Mouse (Mus musculus): Measurements from ENCODE around the gene Tigd2. TPM values are rescaled to one million over a fixed set of nuclear protein-coding genes. Genes with fewer than 3 reads are reported as not detected.
"Not testable (repeated sequence)": the region's sequence is repeated elsewhere in the genome, so short reads cannot be mapped to it uniquely, and the experiment has no call there.

The Tigd2 gene
- polyA plus RNA-seq, 1 experiment from 2014 or later, result 11.2 TPM

DNA sequence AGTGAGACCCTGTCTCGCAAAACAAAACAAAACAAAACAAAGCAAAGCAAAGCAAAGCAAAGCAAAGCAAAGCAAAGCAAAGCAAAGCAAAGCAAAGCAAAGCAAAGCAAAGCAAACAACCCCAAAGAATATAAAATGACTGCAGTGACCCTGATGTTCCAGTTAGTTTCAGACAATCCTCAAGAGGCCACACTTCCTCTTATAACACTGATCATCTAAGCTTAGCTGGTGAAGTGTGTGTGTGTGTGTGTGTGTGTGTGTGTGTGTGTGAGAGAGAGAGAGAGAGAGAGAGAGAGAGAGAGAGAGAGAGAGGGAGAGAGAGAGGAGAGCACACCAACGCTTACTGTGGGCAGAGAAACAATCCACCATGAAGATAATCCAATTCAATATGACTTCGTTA, 14.2 kb upstream of the Tigd2 start:
- not testable (repeated sequence) for H3K4me2 ChIP-seq; H3K9ac ChIP-seq (replicated peaks); H3K4me3 ChIP-seq (replicated peaks); ATAC-seq (ENCODE audit: insufficient number of reproducible peaks, insufficient read depth, low FRiP score, low TSS enrichment, low read depth); H3K27ac ChIP-seq; H3K27me3 ChIP-seq; H3K9me3 ChIP-seq; H3K4me1 ChIP-seq (replicated peaks); H3K36me3 ChIP-seq
- WGBS, result 83% methylated on average over 3 of the region's 3 CpGs

GRCm38 (mm10) chr6:59195849-59196635, 12.6 kb upstream of the Tigd2 start:
- no peak overlapping the region for H3K27ac ChIP-seq
- no peak overlapping the region for H3K4me3 ChIP-seq (replicated peaks)
- no peaks in the 10 kb centered on the region for H3K36me3 ChIP-seq
- no peaks in the 10 kb centered on the region for H3K4me1 ChIP-seq (replicated peaks)
- WGBS, result 76% methylated on average over 2 of the region's 2 CpGs
- H3K9me3 ChIP-seq, result no peaks in the 10 kb centered on the region
- H3K4me2 ChIP-seq, result no peak overlapping the region
- no peak for ATAC-seq (ENCODE audit: insufficient number of reproducible peaks, insufficient read depth, low FRiP score, low TSS enrichment, low read depth)
- H3K9ac ChIP-seq (replicated peaks), result no peak overlapping the region
- no peaks in the 10 kb centered on the region for H3K27me3 ChIP-seq

DNA sequence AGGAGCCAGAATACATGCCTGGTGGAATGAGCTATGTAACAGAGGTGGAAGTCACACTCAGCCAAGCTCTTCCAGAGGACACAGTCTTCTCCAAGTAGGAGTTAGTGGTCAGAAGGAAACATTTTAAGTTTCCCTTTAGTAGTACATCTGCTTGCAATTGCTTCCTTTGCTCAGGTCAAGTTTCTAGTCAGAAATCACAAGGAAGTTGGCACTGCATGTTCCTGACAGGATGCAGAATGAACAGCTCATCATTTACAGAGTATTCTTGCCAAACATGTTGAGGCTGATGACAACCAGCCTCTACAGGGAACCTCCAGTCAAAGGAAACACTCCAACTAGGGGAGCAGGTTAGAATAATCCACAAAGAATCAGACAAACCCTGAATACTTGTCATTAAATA, 11.9 kb upstream of the Tigd2 start:
- no peaks in the 10 kb centered on the region for H3K36me3 ChIP-seq
- no peaks in the 10 kb centered on the region for H3K27me3 ChIP-seq
- ATAC-seq (ENCODE audit: insufficient number of reproducible peaks, insufficient read depth, low FRiP score, low TSS enrichment, low read depth), result no peak
- no peaks in the 10 kb centered on the region for H3K9me3 ChIP-seq
- no peak overlapping the region for H3K27ac ChIP-seq
- H3K4me1 ChIP-seq (replicated peaks), result no peaks in the 10 kb centered on the region
- no peak overlapping the region for H3K4me3 ChIP-seq (replicated peaks)
- H3K9ac ChIP-seq (replicated peaks), result no peak overlapping the region
- no peak overlapping the region for H3K4me2 ChIP-seq

DNA sequence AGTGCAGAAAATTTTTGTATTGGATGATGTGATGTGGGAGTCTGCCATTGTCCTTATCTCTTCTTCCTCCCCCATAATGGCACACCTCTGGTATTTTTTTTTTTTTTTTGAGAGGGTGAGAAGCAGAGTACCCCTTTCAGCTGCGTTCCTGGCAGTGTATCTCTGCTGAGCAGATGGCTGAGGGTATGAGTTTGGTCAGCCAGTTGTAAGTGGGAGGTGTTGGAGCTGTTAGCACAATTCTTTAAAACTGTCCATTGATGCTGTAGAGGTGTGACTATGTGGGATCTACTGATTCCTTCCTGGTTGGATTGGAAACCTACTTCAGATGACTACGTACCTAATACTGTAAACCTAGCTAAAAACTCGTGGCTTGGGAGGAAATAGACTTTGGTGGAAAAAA, 10.3 kb upstream of the Tigd2 start:
- Histone ChIP-seq H3K9ac (replicated peaks) (no peak overlapping the region), H3K36me3 (no peaks in the 10 kb centered on the region), H3K4me1 (replicated peaks) (no peaks in the 10 kb centered on the region), H3K4me3 (replicated peaks) (no peak overlapping the region), H3K9me3 (no peaks in the 10 kb centered on the region), H3K27me3 (no peaks in the 10 kb centered on the region), H3K4me2 (no peak overlapping the region), H3K27ac (no peak overlapping the region)
- no peak for ATAC-seq (ENCODE audit: insufficient number of reproducible peaks, insufficient read depth, low FRiP score, low TSS enrichment, low read depth)
- WGBS, result 63% methylated on average over 3 of the region's 3 CpGs

GRCm38 (mm10) chr6:59199021-59199420, 9.6 kb upstream of the Tigd2 start:
- Histone ChIP-seq H3K9ac (replicated peaks) (no peak overlapping the region), H3K36me3 (no peaks in the 10 kb centered on the region), H3K27me3 (no peaks in the 10 kb centered on the region), H3K4me3 (replicated peaks) (no peak overlapping the region), H3K27ac (no peak overlapping the region), H3K4me2 (no peak overlapping the region), H3K4me1 (replicated peaks) (no peaks in the 10 kb centered on the region), H3K9me3 (no peaks in the 10 kb centered on the region)
- no peak for ATAC-seq (ENCODE audit: insufficient number of reproducible peaks, insufficient read depth, low FRiP score, low TSS enrichment, low read depth)
- 82% methylated on average over 2 of the region's 2 CpGs for WGBS

DNA sequence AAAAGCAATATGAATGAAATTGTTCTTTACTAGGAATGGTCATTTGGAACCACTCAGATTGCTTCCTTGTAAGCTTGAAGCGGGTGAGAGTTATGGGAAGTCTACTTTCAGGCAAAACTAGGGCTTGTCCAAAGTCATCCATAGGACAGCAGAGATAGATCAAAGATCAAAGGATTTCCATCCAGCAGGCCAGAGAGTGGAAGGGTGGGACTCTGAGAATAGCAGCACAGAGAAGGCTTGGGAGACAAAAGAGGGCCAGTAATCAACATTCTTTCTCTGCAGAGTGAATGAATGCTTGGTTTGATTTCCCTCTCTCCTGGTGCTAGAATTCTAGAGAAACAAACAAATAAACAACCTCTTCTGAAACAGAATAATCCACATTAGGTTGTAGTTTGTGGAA, 1.1 kb upstream of the Tigd2 start:
- Histone ChIP-seq H3K4me3 (replicated peaks) (no peak overlapping the region), H3K4me2 (no peak overlapping the region), H3K27me3 (no peaks in the 10 kb centered on the region), H3K4me1 (replicated peaks) (peaks cover 7% of the 10 kb centered on the region; the same call in 1 of the 2 replicates), H3K9me3 (0 out of 2 replicates have a peak, but pooled peaks cover 3% of the 10 kb centered on the region), H3K36me3 (peaks cover 12% of the 10 kb centered on the region; the same call in 1 of the 2 replicates), H3K27ac (no peak overlapping the region), H3K9ac (replicated peaks) (no peak overlapping the region)
- ATAC-seq (ENCODE audit: insufficient number of reproducible peaks, insufficient read depth, low FRiP score, low TSS enrichment, low read depth), result no peak
- 94% methylated on average over 1 of the region's 1 CpGs for WGBS

- Histone ChIP-seq H3K4me1 (replicated peaks) (peaks cover 7% of the 10 kb centered on the region; the same call in 1 of the 2 replicates), H3K27me3 (no peaks in the 10 kb centered on the region), H3K9me3 (0 out of 2 replicates have a peak, but pooled peaks cover 3% of the 10 kb centered on the region), H3K4me3 (replicated peaks) (peak overlapping the region; percentile 72), H3K36me3 (peaks cover 12% of the 10 kb centered on the region; the same call in 1 of the 2 replicates), H3K27ac (peak overlapping the region; percentile 80; the same call in 1 of the 2 replicates), H3K4me2 (peak overlapping the region; percentile 64), H3K9ac (replicated peaks) (peak overlapping the region; percentile 85)
- ATAC-seq (ENCODE audit: insufficient number of reproducible peaks, insufficient read depth, low FRiP score, low TSS enrichment, low read depth), result peak; percentile 81; the same call in 1 of the 2 replicates
- 44% methylated on average over 5 of the region's 5 CpGs for WGBS
These were observed 633 bp downstream of the Tigd2 start for GRCm38 (mm10) chr6:59209299-59209707.

DNA sequence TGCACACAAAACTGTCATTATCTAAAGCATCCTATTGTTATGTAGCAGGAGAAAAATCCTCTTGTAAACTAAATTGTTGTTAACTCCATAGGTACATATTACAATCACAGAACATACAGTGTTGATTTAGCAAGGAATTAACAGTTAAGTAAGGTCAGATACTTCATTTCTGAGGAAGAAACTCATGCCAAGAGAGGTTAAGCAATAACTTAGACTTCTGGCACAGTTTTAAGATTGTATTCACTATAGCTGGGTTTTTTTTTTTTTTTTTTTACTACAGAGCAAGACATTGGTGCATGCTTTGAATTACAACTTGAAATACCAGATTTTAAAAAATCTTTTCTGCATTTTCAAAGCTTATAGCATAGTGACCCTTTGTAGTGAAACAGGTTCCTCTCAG, 24.5 kb downstream of the Tigd2 start:
- H3K4me1 ChIP-seq (replicated peaks), result no peaks in the 10 kb centered on the region

DNA sequence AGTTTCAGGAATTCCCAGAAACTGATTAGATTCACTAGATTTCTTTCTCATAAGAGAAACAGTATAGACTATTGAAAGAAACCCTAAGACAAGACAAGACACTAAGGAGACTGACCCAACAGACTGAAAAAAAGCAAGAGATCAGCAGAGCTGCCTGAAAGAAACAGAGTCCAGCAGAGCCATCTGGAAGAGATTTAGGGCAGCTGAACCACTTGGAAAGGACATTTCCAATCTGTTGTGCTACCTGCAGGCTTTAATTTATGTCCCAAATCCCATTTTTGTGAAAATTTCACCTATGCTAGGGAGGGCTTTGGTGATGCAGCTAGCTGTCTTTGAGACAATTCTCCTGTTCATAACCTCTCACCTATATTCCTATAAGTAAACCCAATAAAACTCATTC, 25.0 kb downstream of the Tigd2 start:
- no peak overlapping the region for H3K9ac ChIP-seq (replicated peaks)
- H3K4me3 ChIP-seq (replicated peaks), result no peak overlapping the region
- H3K36me3 ChIP-seq, result no peaks in the 10 kb centered on the region
- H3K4me2 ChIP-seq, result no peak overlapping the region
- H3K4me1 ChIP-seq (replicated peaks), result no peaks in the 10 kb centered on the region
- H3K27me3 ChIP-seq, result no peaks in the 10 kb centered on the region
- ATAC-seq (ENCODE audit: insufficient number of reproducible peaks, insufficient read depth, low FRiP score, low TSS enrichment, low read depth), result no peak
- no peak overlapping the region for H3K27ac ChIP-seq
- H3K9me3 ChIP-seq, result no peaks in the 10 kb centered on the region

More for the DNA sequence above, 24.5 kb downstream of the Tigd2 start:
- no peak overlapping the region for H3K9ac ChIP-seq (replicated peaks)
- ATAC-seq (ENCODE audit: insufficient number of reproducible peaks, insufficient read depth, low FRiP score, low TSS enrichment, low read depth), result no peak
- no peaks in the 10 kb centered on the region for H3K36me3 ChIP-seq
- H3K4me3 ChIP-seq (replicated peaks), result no peak overlapping the region
- no peaks in the 10 kb centered on the region for H3K27me3 ChIP-seq
- no peaks in the 10 kb centered on the region for H3K9me3 ChIP-seq
- no peak overlapping the region for H3K4me2 ChIP-seq
- H3K27ac ChIP-seq, result no peak overlapping the region

- H3K9me3 ChIP-seq, result no peaks in the 10 kb centered on the region
- no peak for ATAC-seq (ENCODE audit: insufficient number of reproducible peaks, insufficient read depth, low FRiP score, low TSS enrichment, low read depth)
- WGBS, result 29% methylated on average over 2 of the region's 2 CpGs
These were observed 41.0 kb downstream of the Tigd2 start for GRCm38 (mm10) chr6:59249675-59250074.

GRCm38 (mm10) chr6:59250536-59250935, 41.9 kb downstream of the Tigd2 start:
- Histone ChIP-seq H3K9me3 (no peaks in the 10 kb centered on the region), H3K4me1 (replicated peaks) (no peaks in the 10 kb centered on the region), H3K36me3 (no peaks in the 10 kb centered on the region), H3K27me3 (no peaks in the 10 kb centered on the region), H3K27ac (no peak overlapping the region), H3K4me3 (replicated peaks) (no peak overlapping the region), H3K9ac (replicated peaks) (no peak overlapping the region), H3K4me2 (no peak overlapping the region)
- no peak for ATAC-seq (ENCODE audit: insufficient number of reproducible peaks, insufficient read depth, low FRiP score, low TSS enrichment, low read depth)

More at GRCm38 (mm10) chr6:59249675-59250074, 41.0 kb downstream of the Tigd2 start:
- no peak overlapping the region for H3K9ac ChIP-seq (replicated peaks)
- H3K27ac ChIP-seq, result no peak overlapping the region
- H3K4me3 ChIP-seq (replicated peaks), result no peak overlapping the region
- no peaks in the 10 kb centered on the region for H3K27me3 ChIP-seq
- no peaks in the 10 kb centered on the region for H3K36me3 ChIP-seq
- no peak overlapping the region for H3K4me2 ChIP-seq
- no peaks in the 10 kb centered on the region for H3K4me1 ChIP-seq (replicated peaks)

DNA sequence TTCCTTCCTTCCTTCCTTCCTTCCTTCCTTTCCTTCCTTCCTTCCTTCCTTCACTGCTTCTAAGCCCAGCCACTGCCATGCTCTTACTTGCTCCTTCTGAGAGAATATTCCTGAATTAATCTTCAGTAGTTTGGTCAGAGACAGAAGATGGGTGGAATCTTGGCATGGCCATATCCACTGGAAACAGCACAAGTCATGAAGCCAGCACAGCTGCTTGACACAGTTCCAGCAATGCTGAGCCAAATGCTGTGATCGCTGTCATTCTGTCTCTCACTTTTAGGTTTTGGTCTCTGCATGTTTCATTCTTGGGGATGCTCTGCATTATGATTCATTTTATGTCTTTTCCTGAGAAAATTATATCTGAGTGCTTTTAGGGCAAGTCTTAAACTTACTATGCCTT, 47.2 kb downstream of the Tigd2 start:
- H3K36me3 ChIP-seq, result no peaks in the 10 kb centered on the region
- WGBS, result 93% methylated on average over 1 of the region's 1 CpGs
- H3K4me1 ChIP-seq (replicated peaks), result no peaks in the 10 kb centered on the region
- no peak overlapping the region for H3K9ac ChIP-seq (replicated peaks)
- no peaks in the 10 kb centered on the region for H3K27me3 ChIP-seq
- H3K4me2 ChIP-seq, result no peak overlapping the region
- ATAC-seq (ENCODE audit: insufficient number of reproducible peaks, insufficient read depth, low FRiP score, low TSS enrichment, low read depth), result no peak
- H3K9me3 ChIP-seq, result no peaks in the 10 kb centered on the region
- H3K4me3 ChIP-seq (replicated peaks), result no peak overlapping the region
- no peak overlapping the region for H3K27ac ChIP-seq

Data from limb, embryonic 12.5 days (tissue).